Mouse (Mus musculus): Measurements from ENCODE around the gene Usp39.
A peak's percentile ranks its signal among the peaks of the same experiment; 100 is the strongest.

Gene Usp39

GRCm38 (mm10) chr6:72345074-72345567 is at the start of gene Usp39:
Gene Usp39, minus strand, starts transcription at chr6:72345184.
- peak; percentile 93 for DNase-seq (ENCODE audit: extremely low read depth, low read depth)

- no peak for DNase-seq (ENCODE audit: extremely low read depth, low read depth)
Observed at GRCm38 (mm10) chr6:72392341-72392740, 47.4 kb upstream of the Usp39 start.

GRCm38 (mm10) chr6:72390795-72391521 is 46.0 kb upstream of the Usp39 start:
- no peak for DNase-seq (ENCODE audit: extremely low read depth, low read depth)

DNA sequence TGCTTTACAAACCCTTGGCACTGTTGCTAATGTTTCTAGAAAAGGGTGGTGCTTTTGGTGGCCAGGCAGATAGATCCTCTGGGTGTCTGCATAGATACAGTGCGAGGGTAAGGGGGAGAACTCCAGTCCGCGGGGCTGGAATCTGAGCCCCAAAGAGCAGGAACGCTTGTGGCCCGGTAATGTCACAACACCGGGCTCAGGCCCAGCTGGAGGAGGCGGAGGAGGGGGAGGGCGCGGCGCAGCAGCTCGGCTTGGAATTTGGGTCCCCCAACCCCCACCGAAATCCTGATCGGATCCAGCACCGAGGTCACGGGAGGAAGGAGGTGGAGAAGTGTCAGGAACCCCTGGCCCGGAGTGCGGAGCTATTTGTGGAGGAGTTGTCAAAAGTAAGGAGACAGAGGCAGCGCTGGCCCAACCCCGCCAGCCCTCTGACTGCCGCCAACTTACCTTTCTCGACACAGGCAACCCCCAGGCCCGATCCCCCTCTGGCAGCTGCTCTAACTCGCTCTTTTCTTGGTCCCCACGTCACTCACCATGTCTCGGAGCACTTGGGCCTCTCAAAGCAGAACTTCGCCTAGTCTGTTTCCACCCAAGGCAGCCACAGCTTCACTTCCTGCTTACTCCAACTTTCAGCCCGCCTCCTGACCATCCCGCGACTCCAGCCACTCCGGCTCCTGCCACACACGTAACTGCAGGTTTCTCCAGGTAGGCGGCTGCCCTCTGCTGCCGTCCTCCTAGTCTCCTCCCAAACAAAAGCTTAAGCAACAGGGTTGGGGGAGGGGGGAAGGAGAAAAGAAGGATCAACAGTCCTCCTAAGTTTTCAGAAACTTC is 45.2 kb upstream of the Usp39 start, which contains the start of gene Vamp8:
Vamp8 (minus strand) TSS at position 763 of the 831 bp plus-strand sequence.
- no peak for DNase-seq (ENCODE audit: extremely low read depth, low read depth)

- DNase-seq (ENCODE audit: extremely low read depth, low read depth), result peak; percentile 98
Observed at GRCm38 (mm10) chr6:72389471-72389940, 44.5 kb upstream of the Usp39 start.

DNA sequence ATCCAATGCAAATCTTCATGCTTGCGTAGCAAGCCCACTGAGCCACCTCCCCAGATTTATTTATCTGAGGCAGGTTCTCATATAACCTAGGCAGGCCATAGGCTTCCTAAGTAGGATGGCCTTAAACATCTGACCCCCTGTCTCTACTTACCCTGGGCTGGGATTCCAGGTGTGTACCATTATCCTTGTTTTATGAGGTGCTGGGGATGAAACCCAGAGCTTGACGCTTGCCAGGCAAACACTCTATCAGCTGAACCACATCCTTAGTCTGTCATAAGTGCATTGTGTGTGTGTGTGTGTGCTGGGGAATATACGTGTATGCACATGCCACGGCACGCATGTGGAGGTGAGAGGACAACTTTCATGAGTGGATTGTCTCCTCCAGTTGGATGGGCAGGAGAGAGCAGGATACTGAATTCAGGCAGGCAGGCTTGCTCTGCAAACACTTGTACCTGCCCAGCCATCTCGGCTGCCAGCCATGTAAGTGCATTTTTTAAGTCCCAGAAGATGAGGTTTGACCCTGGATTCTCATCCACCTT is 43.9 kb upstream of the Usp39 start:
- DNase-seq (ENCODE audit: extremely low read depth, low read depth), result no peak

GRCm38 (mm10) chr6:72388266-72388665 is 43.3 kb upstream of the Usp39 start:
- DNase-seq (ENCODE audit: extremely low read depth, low read depth), result no peak

GRCm38 (mm10) chr6:72387816-72388215 is 42.8 kb upstream of the Usp39 start:
- no peak for DNase-seq (ENCODE audit: extremely low read depth, low read depth)

DNA sequence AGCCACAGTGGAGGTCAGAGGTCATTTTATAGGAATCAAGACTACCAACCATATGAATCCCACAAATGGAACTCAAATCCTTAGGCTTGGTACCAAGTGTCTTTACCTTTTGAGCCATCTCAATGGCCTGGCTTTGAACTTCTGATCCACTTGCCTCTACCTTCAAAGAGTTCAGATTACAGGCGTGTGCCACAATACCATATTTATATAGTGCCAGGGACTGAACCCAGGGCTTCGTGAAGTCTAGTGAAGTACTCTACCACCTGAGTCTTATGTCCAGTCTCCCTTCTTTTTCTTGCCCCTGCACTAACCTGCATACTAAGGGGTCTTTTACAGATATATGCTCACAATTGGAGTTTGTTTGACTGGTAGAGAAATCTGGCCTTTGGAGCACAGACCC is 41.6 kb upstream of the Usp39 start:
- no peak for DNase-seq (ENCODE audit: extremely low read depth, low read depth)

- DNase-seq (ENCODE audit: extremely low read depth, low read depth), result no peak
Observed at GRCm38 (mm10) chr6:72385258-72385657, 40.3 kb upstream of the Usp39 start.

DNA sequence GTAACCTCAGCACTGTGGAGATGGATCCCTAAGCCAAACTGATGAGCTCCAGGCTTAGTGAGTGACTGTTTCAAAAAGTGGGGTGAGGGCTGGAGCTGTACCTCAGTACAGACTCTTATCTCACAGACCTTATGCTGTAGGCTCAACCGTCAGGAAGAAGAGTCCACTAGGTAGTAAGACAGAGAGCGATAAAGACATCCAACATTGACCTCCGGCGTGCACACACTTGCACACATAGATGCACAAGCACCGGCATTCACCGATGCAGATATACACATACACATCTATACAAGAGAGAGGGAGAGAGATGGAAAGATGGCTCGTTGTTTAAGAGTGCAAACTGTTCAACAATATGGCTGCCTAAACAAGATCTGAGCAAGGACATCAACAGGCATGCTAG is 39.0 kb upstream of the Usp39 start:
- peak; percentile 97 for DNase-seq (ENCODE audit: extremely low read depth, low read depth)

- no peak for DNase-seq (ENCODE audit: extremely low read depth, low read depth)
Observed at GRCm38 (mm10) chr6:72383142-72383820, 38.3 kb upstream of the Usp39 start.

GRCm38 (mm10) chr6:72382494-72382893 is 37.5 kb upstream of the Usp39 start:
- DNase-seq (ENCODE audit: extremely low read depth, low read depth), result no peak

- DNase-seq (ENCODE audit: extremely low read depth, low read depth), result no peak
Observed at GRCm38 (mm10) chr6:72380131-72380770, 35.3 kb upstream of the Usp39 start, which contains the start of gene Vamp5. Gene Vamp5, minus strand, starts transcription at chr6:72380468.

DNA sequence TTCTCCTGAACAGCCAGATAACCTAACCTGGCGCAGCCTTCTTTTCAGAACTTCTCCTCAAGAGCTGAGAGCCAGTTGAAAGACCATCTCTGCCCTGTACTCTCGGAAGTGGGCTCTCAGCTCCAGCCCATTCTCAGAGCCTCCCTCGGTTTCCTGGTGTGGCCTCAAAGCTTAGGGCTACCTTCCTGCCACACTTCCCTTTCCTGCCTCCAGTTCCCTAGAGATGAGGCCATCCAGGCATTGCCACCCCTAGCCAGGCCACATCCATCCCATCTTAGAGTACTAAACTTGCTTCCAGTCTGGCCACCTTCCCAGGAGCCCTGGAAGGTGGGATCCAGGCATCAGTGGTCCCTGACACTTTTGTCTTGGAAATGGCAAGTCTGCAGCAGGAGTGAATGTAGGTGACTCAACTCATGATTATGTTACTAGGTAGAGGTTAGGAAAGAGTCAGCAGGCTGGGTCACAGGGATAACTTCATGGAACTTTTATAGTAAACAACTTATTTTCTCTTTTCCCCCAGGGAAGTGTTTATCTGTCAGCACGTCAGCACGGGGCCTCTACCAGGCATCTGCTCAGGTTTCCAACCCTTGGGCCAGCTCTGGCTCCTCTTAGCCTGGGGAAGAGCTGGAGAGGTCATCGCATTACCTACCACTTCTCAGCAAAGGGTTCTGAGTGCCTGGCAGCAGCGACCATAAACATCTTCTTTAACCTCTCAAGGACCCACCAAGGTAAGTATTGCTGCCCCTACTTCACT is 34.6 kb upstream of the Usp39 start:
- no peak for DNase-seq (ENCODE audit: extremely low read depth, low read depth)

GRCm38 (mm10) chr6:72378510-72379234 is 33.7 kb upstream of the Usp39 start:
- no peak for DNase-seq (ENCODE audit: extremely low read depth, low read depth)

DNA sequence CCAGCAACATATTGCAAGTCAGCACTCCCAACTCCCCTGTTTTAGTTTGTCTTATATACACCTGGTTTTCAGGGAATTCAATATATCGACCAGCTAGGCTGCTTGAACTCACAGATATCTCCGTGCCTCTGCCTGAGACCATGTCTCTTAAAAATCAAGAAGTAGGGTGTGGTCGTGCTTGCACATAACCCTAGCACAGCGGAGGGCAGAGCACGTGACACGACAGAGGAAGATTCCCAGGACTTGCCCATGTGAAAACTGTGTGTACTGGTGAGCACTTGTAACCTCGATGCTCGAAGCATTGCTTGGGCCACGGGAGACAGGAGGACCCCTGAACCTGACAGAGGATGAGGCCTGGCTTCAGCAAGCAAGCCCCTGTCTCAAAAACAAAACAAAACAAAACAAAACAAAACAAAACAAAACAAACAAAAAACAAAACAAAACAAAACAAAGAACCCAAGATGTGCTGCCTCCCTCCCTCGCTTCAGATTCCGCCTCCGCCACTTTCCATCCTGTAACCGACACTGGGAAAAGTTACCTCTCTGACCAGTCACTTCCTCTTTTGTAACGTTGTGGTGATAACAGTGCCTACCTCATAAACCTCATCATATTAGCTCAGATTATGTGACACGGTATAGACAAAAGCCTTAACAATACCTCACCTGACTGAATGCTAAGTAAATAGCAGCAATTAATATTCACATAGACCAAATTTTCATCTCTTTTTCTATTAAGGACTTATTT is 30.0 kb upstream of the Usp39 start:
- DNase-seq (ENCODE audit: extremely low read depth, low read depth), result peak; percentile 75

GRCm38 (mm10) chr6:72374206-72374605 is 29.2 kb upstream of the Usp39 start:
- DNase-seq (ENCODE audit: extremely low read depth, low read depth), result no peak

DNA sequence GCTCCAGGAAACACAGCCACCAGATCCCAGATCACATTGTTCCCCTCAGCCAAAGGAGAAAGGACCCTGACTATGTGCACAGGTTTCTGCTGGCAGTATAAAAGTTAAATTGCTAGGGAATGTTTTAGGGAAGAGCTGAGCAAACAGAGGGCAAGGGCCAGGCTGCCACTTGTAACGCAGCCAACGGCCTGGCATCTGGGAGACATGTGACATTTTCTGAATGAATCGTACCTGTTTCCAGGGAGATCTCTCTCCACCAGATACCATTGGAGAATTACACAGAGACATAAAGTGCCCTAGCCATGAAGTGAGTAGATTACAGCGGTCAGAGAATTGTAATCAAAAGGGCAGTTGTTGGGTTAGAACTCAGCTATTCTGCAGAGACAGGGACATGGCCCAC is 28.2 kb upstream of the Usp39 start:
- DNase-seq (ENCODE audit: extremely low read depth, low read depth), result no peak
